Mouse (Mus musculus) c-Kit-negative CD71-positive TER-119-positive erythroid progenitor cells, embryonic 14.5 days (primary cell): ENCODE measurements around the gene Smyd2.

ENCODE experiments used
- DNase-seq: peaks from one replicate; pipeline ENCODE4 v3.0.0-alpha.2; 2013; ENCODE audit warnings: low read depth, low spot score

The Smyd2 gene

GRCm38 (mm10) chr1:189830797-189831232 lies 91.3 kb downstream of the Smyd2 start:
- no peak for DNase-seq
